Mouse (Mus musculus): ENCODE measurements around the gene Itgb2l.
A peak's percentile ranks its signal among the peaks of the same experiment; 100 is the strongest.
"Not testable (repeated sequence)": the region's sequence is repeated elsewhere in the genome, so short reads cannot be mapped to it uniquely, and the experiment has no call there.

The Itgb2l gene

GRCm38 (mm10) chr16:96443468-96443867 is at the start of gene Itgb2l:
Gene Itgb2l, minus strand, starts transcription at chr16:96443619.
- no peak for DNase-seq (ENCODE audit: low spot score in 2 of 2)

- no peak for DNase-seq (ENCODE audit: low spot score in 2 of 2)
These were observed 48.1 kb upstream of the Itgb2l start for GRCm38 (mm10) chr16:96491530-96491929.

DNA sequence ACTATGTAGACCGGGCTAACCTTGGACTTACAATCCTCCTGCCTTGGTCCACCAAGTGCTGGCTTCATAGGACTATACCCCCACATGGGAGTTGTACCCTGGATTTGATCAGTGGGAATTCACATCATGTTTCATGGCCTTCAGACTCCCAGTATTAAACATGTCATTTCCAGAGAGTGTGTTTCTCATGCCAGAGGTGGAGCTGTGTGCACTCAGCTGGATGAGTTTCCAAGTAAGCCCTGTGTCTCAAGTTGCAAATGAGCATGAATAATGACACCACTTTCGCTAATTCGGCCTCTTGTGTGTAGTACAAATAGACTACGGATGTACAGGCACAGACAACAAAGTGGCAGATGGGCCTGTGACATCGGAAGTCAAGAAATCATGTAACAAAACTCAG is 44.6 kb upstream of the Itgb2l start:
- no peak for DNase-seq (ENCODE audit: low spot score in 2 of 2)

DNA sequence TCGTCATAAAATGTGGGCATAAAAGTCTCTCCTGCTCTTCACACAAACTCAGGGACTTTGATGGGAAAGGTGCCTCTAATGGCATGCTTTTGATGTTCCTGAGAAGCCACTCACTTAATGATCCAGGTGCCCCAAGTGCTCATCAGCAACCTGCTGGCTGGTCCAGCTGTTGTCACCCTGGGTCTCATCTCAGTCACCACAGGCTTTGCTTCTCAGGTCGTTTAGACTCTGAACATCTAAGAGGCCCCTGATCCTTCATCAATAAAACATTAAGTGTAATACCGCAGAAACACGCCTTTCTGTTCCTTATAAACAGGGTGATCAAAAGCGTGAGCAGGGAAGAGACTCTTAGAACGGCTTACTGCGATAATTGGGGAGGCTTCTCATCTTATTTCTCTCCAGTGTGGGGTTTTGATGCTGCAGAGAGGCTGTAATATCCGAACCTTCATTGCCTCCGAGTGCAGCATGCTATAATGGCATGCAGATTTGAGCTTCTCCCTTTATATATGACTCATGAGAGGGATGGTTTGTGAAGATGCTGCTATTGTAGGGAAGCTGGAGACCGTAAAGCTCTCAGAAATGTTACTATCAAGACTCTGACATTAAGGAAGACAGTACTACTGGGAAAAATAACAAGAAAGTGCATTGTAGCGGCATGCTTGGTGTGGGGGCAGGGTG is 43.7 kb upstream of the Itgb2l start:
- DNase-seq (ENCODE audit: low spot score in 2 of 2): no peak

DNA sequence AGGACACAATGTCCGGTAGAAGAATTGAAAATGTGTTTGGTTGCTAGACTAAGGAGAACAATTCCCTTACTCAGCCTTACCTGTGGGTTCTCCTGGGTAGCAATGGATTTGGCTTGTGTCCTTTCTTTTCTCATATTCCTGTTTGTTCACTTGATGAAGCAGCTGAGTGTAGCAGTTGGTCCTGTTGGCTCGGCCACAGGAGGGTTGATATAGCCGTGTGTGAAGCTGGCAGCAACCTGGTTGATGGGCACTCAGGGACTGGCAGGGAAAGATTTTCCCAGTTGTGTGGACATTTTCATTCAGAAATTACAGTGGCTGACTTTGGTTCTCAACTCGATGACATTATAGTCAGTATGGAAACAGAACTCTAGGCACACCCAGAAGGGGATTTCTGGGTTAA is 38.4 kb upstream of the Itgb2l start:
- DNase-seq (ENCODE audit: low spot score in 2 of 2): no peak

- no peak for DNase-seq (ENCODE audit: low spot score in 2 of 2)
These were observed 30.8 kb upstream of the Itgb2l start for GRCm38 (mm10) chr16:96474185-96474584.

GRCm38 (mm10) chr16:96472816-96473215 is 29.4 kb upstream of the Itgb2l start:
- DNase-seq (ENCODE audit: low spot score in 2 of 2): no peak

DNA sequence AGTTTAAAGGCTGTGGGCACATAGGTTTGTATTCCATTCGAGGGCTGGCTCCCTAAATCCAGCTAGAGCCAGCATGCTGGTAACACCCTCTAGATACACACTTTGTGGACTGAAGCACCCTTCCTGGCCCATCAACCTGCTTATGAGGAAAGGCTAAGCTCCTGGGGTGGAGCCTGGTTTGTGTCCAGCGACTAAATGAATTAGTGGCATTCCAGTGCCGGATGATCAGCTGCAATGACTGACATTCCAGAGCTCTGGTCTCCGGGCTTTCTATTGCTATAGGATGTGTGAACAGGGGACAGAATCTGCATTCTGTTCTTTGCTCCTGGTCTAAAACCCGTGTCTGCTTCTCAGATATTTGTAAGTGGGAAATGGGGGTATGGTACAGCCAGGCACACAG is 28.9 kb upstream of the Itgb2l start:
- DNase-seq (ENCODE audit: low spot score in 2 of 2): no peak

- DNase-seq (ENCODE audit: low spot score in 2 of 2): peak in 1 of 2 experiments; percentile 26
These were observed 26.2 kb upstream of the Itgb2l start for GRCm38 (mm10) chr16:96469640-96470039.

GRCm38 (mm10) chr16:96468698-96469097 is 25.3 kb upstream of the Itgb2l start:
- peak; percentile 68 to 77 for DNase-seq (ENCODE audit: low spot score in 2 of 2)

- no peak for DNase-seq (ENCODE audit: low spot score in 2 of 2)
These were observed 24.6 kb upstream of the Itgb2l start for GRCm38 (mm10) chr16:96468011-96468410.

DNA sequence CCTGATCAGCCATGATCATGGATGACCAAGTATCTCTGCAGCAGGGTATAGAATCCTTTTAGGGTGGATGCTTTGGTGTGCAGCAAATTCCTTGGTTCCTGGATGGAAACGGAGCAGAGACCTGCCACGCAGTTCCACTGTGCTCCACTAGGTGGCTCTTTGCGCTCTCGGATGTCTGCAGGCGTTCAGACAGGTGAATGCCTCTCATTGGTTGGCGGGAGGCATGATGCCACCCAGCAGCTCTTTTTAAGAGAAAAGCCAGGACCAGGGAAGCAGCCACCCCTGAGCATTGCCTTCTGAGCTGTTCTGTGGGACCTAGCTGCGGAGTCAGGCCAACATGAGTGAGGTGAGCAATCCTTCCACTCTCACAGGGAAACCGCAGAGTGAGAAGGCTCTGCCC is 24.0 kb upstream of the Itgb2l start, which contains the start of gene Pcp4:
Gene Pcp4, plus strand, starts transcription at position 162 of the 400 bp plus-strand sequence.
- DNase-seq (ENCODE audit: low spot score in 2 of 2): peak; percentile 94 to 97

DNA sequence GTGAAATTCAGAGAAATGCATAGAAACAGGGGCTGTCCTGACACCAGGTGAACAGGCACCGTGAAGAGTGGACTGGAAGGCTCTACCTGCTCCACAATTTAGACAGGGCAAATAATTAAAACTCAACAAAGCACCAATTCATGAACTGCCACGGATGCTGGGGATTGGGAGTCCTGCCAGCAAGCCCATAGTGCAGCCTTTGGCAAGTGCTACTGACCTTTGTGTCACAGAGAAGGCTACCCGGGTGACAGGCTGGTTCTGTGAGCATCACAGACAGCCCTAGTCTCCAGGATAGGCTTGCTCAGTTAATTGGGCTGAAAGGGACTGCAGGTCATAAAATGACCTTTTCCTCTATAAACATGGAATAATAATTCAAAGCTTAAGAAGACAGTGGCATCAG is 17.4 kb upstream of the Itgb2l start:
- no peak for DNase-seq (ENCODE audit: low spot score in 2 of 2)

- no peak for DNase-seq (ENCODE audit: low spot score in 2 of 2)
These were observed 15.9 kb upstream of the Itgb2l start for GRCm38 (mm10) chr16:96459356-96459755.

- no peak for DNase-seq (ENCODE audit: low spot score in 2 of 2)
These were observed 14.2 kb upstream of the Itgb2l start for GRCm38 (mm10) chr16:96457612-96458011.

GRCm38 (mm10) chr16:96454086-96454485 is 10.7 kb upstream of the Itgb2l start:
- no peak for DNase-seq (ENCODE audit: low spot score in 2 of 2)

DNA sequence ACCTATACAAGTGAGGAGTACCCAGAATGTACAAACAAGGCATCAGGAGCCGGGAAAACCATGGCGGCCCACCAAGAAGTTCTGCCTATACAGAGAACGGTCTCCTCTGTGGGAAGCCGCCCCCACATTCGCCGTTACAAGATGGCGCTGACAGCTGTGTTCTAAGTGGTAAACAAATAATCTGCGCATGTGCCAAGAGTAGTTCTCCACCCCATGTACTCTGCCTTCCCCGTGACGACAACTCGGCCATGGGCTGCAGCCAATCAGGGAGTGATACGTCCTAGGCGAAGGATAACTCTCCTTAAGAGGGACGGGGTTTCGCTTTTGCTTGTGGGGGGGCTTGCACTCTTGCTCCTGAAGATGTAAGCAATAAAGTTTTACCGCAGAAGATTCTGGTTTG is 7.5 kb upstream of the Itgb2l start:
- DNase-seq (ENCODE audit: low spot score in 2 of 2): not testable (repeated sequence)

DNA sequence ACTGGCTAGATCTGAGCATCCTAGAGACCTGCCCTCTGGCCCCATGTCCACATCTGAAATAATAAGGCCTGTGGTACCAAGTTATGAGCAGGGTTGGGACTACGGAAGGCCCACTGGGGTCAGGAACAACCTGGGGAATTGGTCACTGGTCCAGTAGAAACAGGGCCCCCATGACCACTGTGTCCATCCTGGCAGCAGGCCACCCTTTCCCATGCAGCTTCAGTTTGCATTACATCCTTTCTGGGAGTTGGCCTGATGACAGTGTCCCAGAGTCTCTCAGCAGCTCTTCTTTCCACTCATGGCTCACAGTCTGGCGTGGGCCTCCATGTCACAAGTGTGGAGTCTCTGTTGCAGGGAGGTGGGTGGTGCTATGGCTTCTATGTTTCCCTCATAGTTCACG is 1.6 kb downstream of the Itgb2l start:
- no peak for DNase-seq (ENCODE audit: low spot score in 2 of 2)

DNA sequence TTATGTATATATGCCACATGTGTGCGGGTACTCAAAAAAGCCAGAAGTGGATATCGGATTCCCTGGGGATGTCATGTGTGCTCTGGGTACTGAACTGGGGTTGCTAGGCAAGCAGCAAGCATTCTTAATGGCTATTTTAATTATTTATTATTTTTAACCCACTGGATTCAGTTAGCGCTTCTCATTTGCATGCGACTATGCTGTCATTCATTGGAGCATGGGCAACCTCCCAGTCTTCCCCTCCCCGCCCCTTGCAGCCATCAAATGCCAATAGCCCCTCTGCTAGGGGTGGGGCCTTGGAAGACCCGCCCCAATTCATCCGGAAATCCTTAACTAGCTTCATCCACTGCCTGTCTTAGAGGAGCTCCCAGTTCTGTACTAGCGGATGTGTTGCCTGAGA is 2.5 kb downstream of the Itgb2l start:
- no peak for DNase-seq (ENCODE audit: low spot score in 2 of 2)

DNA sequence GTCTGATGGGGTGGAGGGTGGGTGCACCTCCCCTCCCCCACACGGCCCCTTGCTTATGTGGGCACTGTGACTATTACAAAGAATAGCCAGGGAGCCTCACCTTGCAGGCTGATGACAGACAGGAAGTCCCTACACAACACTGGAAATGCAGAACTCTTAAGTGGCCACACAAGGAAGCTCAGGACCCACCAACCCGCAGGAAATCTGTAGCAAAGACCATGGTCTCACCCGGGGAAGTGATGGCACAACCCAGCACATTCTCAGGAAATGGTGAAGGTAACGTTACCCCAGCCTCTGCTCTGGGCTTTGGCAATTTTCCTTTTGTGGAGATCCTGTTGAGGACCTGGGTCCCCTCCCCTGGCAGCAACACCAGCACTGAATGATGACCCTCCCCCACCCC is 3.7 kb downstream of the Itgb2l start:
- DNase-seq (ENCODE audit: low spot score in 2 of 2): no peak

DNA sequence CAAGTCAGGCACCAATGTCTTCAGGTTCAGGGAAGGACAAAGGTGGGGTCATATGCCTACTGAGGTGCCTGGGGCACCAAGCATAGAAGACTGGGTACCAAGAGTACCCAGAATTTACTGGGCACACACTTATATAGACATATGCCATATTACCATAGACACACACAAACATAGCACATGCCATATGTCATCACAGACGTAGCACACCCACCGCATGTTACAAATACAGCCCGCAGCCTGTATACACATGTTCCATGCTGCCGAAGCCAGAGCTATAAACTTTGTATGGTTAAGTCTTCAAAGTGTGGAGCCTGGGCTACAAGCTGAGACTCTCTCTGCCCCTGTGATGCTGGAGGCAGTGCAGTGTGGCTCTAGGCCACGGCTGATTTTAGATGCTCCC is 4.5 kb downstream of the Itgb2l start:
- no peak for DNase-seq (ENCODE audit: low spot score in 2 of 2)

DNA sequence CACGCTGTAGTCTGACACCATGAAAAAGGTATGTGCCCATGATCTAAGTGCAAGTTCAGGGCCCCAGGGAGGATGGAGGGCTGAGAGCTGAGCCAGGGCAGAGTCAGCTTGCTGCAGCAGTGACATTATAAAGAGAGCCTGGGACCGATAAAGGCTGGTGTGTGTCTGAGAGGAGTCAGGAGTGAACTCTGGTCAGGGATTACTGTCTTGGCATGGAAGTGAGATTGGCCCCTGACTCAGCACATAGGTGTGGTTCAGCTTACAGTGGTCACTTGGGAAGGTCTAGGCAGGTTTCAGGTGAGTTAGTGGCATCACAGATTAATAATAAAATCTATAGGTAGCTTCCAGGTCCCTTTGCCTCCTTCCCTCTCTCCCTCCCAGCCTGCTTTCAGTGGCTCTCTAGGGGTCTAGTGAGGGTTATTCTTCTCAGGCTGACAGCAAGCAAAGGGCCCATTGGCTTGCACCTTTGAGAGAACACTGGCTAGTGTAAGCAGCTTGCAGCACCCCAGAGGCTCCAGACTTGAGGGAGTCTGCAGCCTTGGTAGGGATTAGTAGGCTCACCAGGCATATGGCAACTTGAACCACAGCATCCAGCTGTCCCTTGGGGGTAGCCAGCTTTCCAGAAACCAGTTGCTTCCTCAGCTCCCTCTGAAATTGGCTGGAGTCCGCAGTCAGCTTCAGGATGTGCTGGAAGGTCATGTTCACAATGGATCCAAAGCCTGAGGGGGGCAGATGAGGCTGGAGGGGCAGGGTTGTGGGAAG is 9.2 kb downstream of the Itgb2l start:
- DNase-seq (ENCODE audit: low spot score in 2 of 2): no peak

DNA sequence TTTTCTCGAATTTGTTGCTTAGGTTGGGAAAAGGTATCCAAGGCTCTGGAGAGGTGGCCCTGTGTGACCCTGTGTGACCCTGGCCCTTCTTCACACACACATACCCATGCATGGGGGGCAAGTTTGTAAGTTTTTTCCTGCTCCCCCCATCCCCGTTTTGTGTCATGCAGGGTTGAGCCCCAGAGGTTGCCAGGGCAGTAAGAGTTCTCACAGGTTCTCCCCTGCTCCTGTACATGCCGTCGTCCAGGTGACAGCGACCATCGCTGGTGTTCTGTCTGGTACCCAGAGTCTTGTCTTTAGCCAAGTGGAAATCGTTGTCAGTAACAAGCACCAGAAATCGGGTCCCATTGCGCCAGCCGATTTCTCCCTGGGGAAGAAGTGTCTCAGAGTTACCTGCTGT is 10.2 kb downstream of the Itgb2l start:
- no peak for DNase-seq (ENCODE audit: low spot score in 2 of 2)
